Mouse (Mus musculus) naive thymus-derived CD4-positive, alpha-beta T cell, adult 2 months (primary cell): Measurements from ENCODE around the gene Nceh1.

ENCODE experiments used
- DNase-seq: peaks from one replicate; pipeline ENCODE4 v3.0.0-alpha.2; 2011; ENCODE audit warnings: low read depth

The Nceh1 gene

GRCm38 (mm10) chr3:27191856-27192255, 9.1 kb downstream of the Nceh1 start:
- DNase-seq = no peak

GRCm38 (mm10) chr3:27193844-27194317, 11.1 kb downstream of the Nceh1 start:
- DNase-seq = peak; percentile 47

- DNase-seq = no peak
These were observed 12.4 kb downstream of the Nceh1 start for GRCm38 (mm10) chr3:27195153-27195552.

DNA sequence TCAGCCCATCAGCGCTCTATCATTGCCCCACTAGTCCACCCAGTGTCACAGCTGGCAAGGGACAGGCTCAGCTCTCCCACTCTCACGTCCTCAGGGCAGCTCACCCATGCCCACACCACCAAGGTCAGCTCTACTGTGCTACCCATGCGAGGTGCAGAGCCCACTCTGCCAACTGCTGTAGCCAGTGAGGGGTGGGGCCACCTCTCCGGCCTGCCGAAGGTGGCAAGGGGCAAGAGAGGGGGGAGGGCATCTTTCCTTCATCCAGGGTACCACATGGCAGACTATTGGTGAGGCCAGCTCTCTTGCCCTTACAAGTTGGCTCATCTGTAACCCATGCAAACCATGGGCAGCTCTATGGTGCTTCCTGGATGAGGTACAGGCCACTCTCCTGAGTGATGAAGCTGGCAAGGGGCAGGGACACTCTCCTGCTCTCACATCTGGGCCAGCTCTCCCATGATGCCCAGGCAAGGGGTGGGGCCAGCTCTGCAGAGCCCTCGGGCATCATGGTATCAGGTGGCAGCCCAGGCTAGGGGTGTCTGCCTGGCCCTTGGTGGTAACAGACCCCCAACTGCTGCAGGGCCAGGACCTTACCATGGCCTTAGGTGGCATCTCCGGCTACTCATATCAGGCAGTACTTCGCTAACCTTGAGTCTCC, 12.9 kb downstream of the Nceh1 start:
- DNase-seq = no peak

DNA sequence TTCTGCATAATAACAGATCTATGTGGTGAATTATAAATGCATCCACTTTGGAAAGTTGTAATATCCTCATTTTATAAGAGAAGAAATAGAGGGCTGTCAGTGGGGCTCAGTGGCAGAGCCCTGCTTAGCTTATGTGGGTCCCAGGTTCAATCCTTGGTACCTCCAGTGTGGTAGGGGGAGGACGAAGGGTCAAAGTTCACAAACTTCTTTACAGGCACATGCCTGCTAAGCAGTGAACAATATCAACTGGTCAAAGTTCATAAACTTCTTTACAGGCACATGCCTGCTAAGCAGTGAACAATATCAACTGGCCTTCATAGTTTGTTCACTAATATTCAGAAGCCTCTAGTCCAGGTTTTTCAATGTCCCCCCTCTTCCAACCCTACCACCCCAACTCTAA, 13.8 kb downstream of the Nceh1 start:
- no peak for DNase-seq

DNA sequence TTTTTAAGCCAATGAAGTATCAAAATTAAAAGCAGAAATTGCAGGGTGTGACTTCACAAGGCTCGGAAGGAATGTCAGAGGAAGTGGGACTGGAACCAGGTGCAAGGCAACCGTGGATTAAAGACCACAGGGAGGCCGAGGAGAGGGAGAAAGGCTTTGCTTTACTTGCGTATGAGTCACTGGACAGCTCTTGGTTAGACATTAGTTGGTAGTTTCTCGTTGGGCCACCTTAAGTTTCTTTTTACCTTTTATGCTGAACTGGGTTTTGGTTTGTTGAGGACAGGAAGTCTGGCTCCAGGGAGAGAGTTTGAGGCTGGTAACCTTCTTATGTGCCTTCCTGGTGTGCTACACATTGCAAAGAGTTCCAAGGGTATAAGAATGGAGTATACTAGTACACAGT, 15.1 kb downstream of the Nceh1 start:
- DNase-seq = no peak

GRCm38 (mm10) chr3:27199120-27199519, 16.4 kb downstream of the Nceh1 start:
- DNase-seq = no peak

GRCm38 (mm10) chr3:27201728-27202411, 19.1 kb downstream of the Nceh1 start:
- DNase-seq = no peak

- no peak for DNase-seq
These were observed 22.3 kb downstream of the Nceh1 start for GRCm38 (mm10) chr3:27205068-27205467.

- no peak for DNase-seq
These were observed 22.9 kb downstream of the Nceh1 start for GRCm38 (mm10) chr3:27205514-27206220.

GRCm38 (mm10) chr3:27206221-27206560, 23.4 kb downstream of the Nceh1 start:
- DNase-seq = no peak

- no peak for DNase-seq
These were observed 23.8 kb downstream of the Nceh1 start for GRCm38 (mm10) chr3:27206577-27206976.

DNA sequence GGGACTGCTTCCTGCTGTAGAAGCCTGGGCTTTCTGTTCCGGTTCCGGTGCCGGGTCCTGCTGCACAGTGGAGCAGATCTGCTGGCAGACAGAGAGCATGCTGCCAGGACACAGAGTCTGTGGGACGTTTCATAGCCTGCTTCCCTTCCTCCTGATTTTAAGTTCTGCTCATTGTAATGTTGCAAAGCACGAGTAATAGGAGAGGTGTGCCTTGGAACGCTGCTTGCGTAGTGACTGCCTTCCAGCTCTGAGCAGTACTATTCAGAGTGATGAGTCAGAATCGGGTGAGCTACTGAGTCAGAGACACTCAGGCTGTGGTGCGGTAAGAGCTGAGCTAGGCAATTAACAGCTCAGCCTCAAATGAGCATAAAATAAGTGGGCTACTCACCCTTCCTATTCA, 26.9 kb downstream of the Nceh1 start:
- no peak for DNase-seq

DNA sequence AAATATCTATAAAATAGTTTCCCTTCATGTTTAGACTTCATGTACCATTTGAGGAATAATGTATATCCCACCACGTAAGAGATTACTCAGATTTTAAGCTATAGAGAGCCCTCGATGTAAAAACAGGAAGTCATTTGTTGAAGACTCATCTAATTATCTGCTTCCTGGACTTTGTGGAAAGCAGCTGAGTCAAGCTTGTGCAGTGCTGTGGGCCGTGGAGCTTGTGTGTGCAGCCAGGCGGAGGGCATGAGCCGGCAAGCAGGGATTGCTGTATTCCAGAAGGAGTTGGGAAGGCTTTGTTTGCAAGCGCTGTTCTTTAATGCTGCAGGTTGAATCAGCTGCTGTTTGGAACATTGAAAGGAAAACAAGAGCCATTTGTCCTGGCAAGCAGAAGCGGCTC, 27.5 kb downstream of the Nceh1 start:
- no peak for DNase-seq

GRCm38 (mm10) chr3:27214016-27214816, 31.5 kb downstream of the Nceh1 start:
- no peak for DNase-seq

GRCm38 (mm10) chr3:27217331-27217730, 34.6 kb downstream of the Nceh1 start:
- no peak for DNase-seq

DNA sequence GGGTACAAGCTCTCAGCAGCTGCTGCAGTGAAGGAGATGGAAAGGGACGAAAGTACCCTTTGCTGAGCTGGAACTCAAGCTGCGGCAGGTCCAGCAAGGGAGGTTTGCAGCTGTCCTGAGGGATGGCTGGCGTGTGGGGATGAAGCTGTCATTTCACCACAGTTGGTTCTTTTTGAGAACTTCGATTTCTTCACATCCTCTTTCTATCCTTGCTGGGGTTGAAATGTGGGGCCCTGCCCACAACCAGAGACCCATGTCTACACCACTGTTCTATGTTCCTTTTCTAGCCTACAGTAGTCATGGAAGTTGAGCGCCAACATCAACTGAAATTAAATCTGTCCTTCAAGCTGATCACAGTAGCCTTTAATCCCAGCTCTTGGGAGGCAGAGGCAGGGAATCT, 35.8 kb downstream of the Nceh1 start:
- DNase-seq = no peak

DNA sequence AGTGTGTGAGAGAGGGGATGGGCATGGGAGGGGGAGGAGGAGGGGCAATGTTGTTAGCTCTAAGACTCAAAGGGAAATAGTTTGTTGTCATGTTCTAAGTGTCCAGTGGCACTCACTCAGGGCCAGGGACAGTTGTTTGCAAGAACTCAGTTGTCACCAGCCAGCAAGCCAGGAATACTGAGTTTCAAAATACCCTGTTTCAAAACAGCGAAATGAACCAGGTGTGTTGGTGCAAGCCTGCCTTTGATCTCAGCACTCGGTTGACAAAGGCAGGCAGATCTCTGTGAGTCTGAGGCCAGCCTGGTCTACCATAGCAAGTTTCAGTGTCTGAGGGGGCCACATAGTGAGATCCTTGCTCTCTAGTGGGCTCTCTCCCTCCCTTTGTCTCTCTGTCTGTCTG, 39.3 kb downstream of the Nceh1 start:
- no peak for DNase-seq

- no peak for DNase-seq
These were observed 39.7 kb downstream of the Nceh1 start for GRCm38 (mm10) chr3:27222488-27222887.

DNA sequence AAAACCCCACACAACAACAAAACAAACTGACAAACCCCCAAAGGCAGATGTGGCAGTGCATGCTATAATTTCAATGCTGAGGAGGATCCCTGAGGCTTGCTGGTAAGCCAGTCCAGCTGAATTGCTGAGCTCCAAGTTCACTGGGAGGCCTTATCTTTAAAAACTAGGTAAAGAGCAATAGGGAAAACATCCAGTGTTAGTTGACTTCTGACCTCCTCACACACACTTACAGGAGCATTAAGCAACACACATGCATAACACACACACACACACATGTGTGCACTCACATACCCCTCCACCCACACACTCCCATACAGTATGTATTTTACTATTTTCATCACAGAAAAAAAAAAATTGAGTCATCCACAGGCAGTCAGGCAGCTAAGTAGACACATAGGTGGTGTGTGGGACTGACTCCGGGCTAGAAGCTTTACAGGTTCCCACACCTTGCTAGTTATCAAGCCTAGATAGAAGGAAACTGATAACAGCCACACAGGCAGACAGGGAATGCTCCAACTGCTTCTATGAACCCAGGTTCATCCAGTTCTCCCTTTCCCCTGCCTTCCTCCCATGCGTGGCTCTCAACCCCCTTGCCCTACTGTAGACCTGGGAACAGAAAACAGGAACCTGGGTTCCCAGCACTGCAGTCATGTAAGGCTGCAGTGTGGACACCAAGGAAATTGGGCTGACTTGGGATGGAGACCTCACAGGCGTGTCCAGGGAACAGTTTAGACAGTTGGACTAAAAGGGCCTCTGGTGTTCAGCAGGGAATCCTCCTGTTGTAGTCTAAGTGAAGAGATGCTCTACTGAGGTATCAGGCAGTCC, 45.1 kb downstream of the Nceh1 start:
- DNase-seq = no peak

GRCm38 (mm10) chr3:27228530-27229309, 46.0 kb downstream of the Nceh1 start:
- peak; percentile 20 for DNase-seq
